ENCODE assay signal across 8 mouse cellular contexts in genomic region chr19:6117986-6118676, GRCm38 (mm10). TPM values are rescaled to one million over a fixed set of nuclear protein-coding genes. Genes with fewer than 3 reads are reported as not detected.
DNase-seq lines count a peak whose midpoint lies in the region; ATAC-seq and TF ChIP-seq lines count a peak whose summit lies in the region.

TSS of gene Sac3d1 (minus strand) at chr19:6118650.

- H3K27me3 ChIP-seq in E14TG2a.4 (ENCODE audit: insufficient read depth, low read length): no peaks in the 10 kb centered on the region
- H3K27me3 ChIP-seq in forebrain, embryonic 11.5 days (ENCODE audit: control insufficient read depth, insufficient read depth, low read length): no peaks in the 10 kb centered on the region
- no peaks in the 10 kb centered on the region for H3K27me3 ChIP-seq in heart, embryonic 16.5 days (ENCODE audit: control insufficient read depth, insufficient read depth, low read length)
- H3K27me3 ChIP-seq in liver, embryonic 15.5 days: no peaks in the 10 kb centered on the region
- no peaks in the 10 kb centered on the region for H3K27me3 ChIP-seq in neural tube, embryonic 12.5 days (replicated peaks)

- ATAC-seq in forebrain, embryonic 11.5 days (replicated peaks; ENCODE audit: low FRiP score): peak; percentile 89
- peak; percentile 89 for ATAC-seq in heart, embryonic 16.5 days (replicated peaks; ENCODE audit: extremely low read depth, insufficient read depth, low FRiP score)
- ATAC-seq in liver, embryonic 15.5 days (ENCODE audit: insufficient read depth): peak; percentile 81
- ATAC-seq in neural tube, embryonic 12.5 days (ENCODE audit: low FRiP score, low read depth): peak; percentile 84

- no peak for TF ChIP-seq CTCF in E14TG2a.4 (conservative IDR thresholded peaks at IDR 0.05; ENCODE audit: low read length)

- no peaks in the 10 kb centered on the region for H3K9me3 ChIP-seq in E14TG2a.4 (ENCODE audit: low read length)
- no peaks in the 10 kb centered on the region for H3K9me3 ChIP-seq in forebrain, embryonic 11.5 days (ENCODE audit: control insufficient read depth, low read length)
- H3K9me3 ChIP-seq in heart, embryonic 16.5 days (replicated peaks; ENCODE audit: control insufficient read depth, low read length): no peaks in the 10 kb centered on the region
- H3K9me3 ChIP-seq in liver, embryonic 15.5 days (replicated peaks): no peaks in the 10 kb centered on the region
- H3K9me3 ChIP-seq in neural tube, embryonic 12.5 days: no peaks in the 10 kb centered on the region

- peaks cover 44% of the 10 kb centered on the region for H3K36me3 ChIP-seq in E14TG2a.4 (ENCODE audit: insufficient read depth, low read length)
- H3K36me3 ChIP-seq in forebrain, embryonic 11.5 days (ENCODE audit: control insufficient read depth, insufficient read depth, low read length): peaks cover 8% of the 10 kb centered on the region
- peaks cover 17% of the 10 kb centered on the region for H3K36me3 ChIP-seq in heart, embryonic 16.5 days (ENCODE audit: control insufficient read depth, insufficient read depth)
- peaks cover 75% of the 10 kb centered on the region for H3K36me3 ChIP-seq in liver, embryonic 15.5 days (replicated peaks)
- H3K36me3 ChIP-seq in neural tube, embryonic 12.5 days: peaks cover 32% of the 10 kb centered on the region

- H3K4me2 ChIP-seq in forebrain, embryonic 11.5 days (ENCODE audit: low read depth, low read length, severe bottlenecking): peak within 1 kb of the TSS; percentile 86
- H3K4me2 ChIP-seq in heart, embryonic 16.5 days (ENCODE audit: low read depth, low read length): peak within 1 kb of the TSS; percentile 92
- peak within 1 kb of the TSS; percentile 94 for H3K4me2 ChIP-seq in liver, embryonic 15.5 days
- H3K4me2 ChIP-seq in neural tube, embryonic 12.5 days (replicated peaks): peak within 1 kb of the TSS; percentile 95

- DNase-seq in c-Kit-positive CD71-positive TER-119-negative erythroid progenitor cells, embryonic 14.5 days (ENCODE audit: low read depth): peak; percentile 92
- peak; percentile 94 for DNase-seq in forebrain, embryonic 11.5 days (ENCODE audit: low spot score)
- DNase-seq in kidney, postnatal 36 days: peak; percentile 92 to 93
- peak; percentile 97 for DNase-seq in telencephalon, adult 2 months (ENCODE audit: low read depth, low spot score)

- under 1% methylated on average over 76 of the region's 77 CpGs for WGBS in forebrain, embryonic 11.5 days
- under 1% methylated on average over 77 of the region's 77 CpGs for WGBS in heart, embryonic 16.5 days
- under 1% methylated on average over 77 of the region's 77 CpGs for WGBS in liver, embryonic 15.5 days (ENCODE audit: insufficient replicate concordance)
- WGBS in neural tube, embryonic 12.5 days: under 1% methylated on average over 77 of the region's 77 CpGs

- H3K9ac ChIP-seq in forebrain, embryonic 11.5 days (ENCODE audit: low read length): peak within 1 kb of the TSS; percentile 94
- peak within 1 kb of the TSS; percentile 87 for H3K9ac ChIP-seq in heart, embryonic 16.5 days (ENCODE audit: low read length)
- peak within 1 kb of the TSS; percentile 86 for H3K9ac ChIP-seq in liver, embryonic 15.5 days
- peak within 1 kb of the TSS; percentile 92 for H3K9ac ChIP-seq in neural tube, embryonic 12.5 days

- H3K27ac ChIP-seq in forebrain, embryonic 11.5 days (ENCODE audit: low read depth, low read length): peak within 1 kb of the TSS; percentile 96
- peak within 1 kb of the TSS; percentile 97 for H3K27ac ChIP-seq in heart, embryonic 16.5 days (ENCODE audit: low read length)
- H3K27ac ChIP-seq in liver, embryonic 15.5 days (replicated peaks): peak within 1 kb of the TSS; percentile 97
- H3K27ac ChIP-seq in neural tube, embryonic 12.5 days: peak within 1 kb of the TSS; percentile 86

- H3K4me3 ChIP-seq in E14TG2a.4 (replicated peaks; ENCODE audit: low read length): peak within 1 kb of the TSS; percentile 95
- H3K4me3 ChIP-seq in forebrain, embryonic 11.5 days (ENCODE audit: low read depth, low read length): peak within 1 kb of the TSS; percentile 88
- H3K4me3 ChIP-seq in heart, embryonic 16.5 days (ENCODE audit: low read length): peak within 1 kb of the TSS; percentile 86
- peak within 1 kb of the TSS; percentile 80 for H3K4me3 ChIP-seq in liver, embryonic 15.5 days (replicated peaks)
- H3K4me3 ChIP-seq in neural tube, embryonic 12.5 days: peak within 1 kb of the TSS; percentile 86

- H3K4me1 ChIP-seq in E14TG2a.4 (replicated peaks; ENCODE audit: low read depth, low read length): peaks cover 78% of the 10 kb centered on the region
- 0 out of 2 replicates have a peak, but pooled peaks cover 2% of the 10 kb centered on the region for H3K4me1 ChIP-seq in forebrain, embryonic 11.5 days (replicated peaks; ENCODE audit: control insufficient read depth, insufficient read depth, low read length)
- H3K4me1 ChIP-seq in heart, embryonic 16.5 days (ENCODE audit: control insufficient read depth, insufficient read depth, low read length): peaks cover 22% of the 10 kb centered on the region
- peaks cover 43% of the 10 kb centered on the region for H3K4me1 ChIP-seq in liver, embryonic 15.5 days (replicated peaks)
- H3K4me1 ChIP-seq in neural tube, embryonic 12.5 days: peaks cover 25% of the 10 kb centered on the region

RNA-seq across cellular contexts. Expression of gene Sac3d1, which starts in this region (rescaled TPM):
- polyA plus RNA-seq in forebrain, embryonic 11.5 days (2014; fragmentation: Nextera tagmentation; extraction: Ambion mirVana): 64.5 and 73.7 TPM in 2 replicates
- 32.3 and 33.9 TPM in 2 replicates for polyA plus RNA-seq in heart, embryonic 16.5 days (2015; fragmentation: Nextera tagmentation; extraction: Ambion mirVana)
- 23.2 and 24.0 TPM in 2 replicates for polyA plus RNA-seq in liver, embryonic 15.5 days (2015; fragmentation: Nextera tagmentation; extraction: Ambion mirVana)
- 53.5 and 59.0 TPM in 2 replicates for polyA plus RNA-seq in neural tube, embryonic 12.5 days (2016; fragmentation: Nextera tagmentation; extraction: Ambion mirVana)

Comparison
In these comparisons a context has a peak if more than half of its experiments do, and no peak if none do; other contexts are left out.
1. Peak in every context shown above with its lines: DNase-seq, ATAC-seq, H3K4me3 ChIP-seq and H3K27ac ChIP-seq.